Mouse (Mus musculus) neutrophil, adult 5-6 weeks (primary cell): Measurements from ENCODE around the gene Kbtbd3. TPM values are rescaled to one million over a fixed set of nuclear protein-coding genes. Genes with fewer than 3 reads are reported as not detected.

Experiments
- total RNA-seq: library from RNA; stranded (forward); fragments of 200-1000 nt; gene quantifications from 2 replicates; pipeline ENCODE4 v1.2.3, GENCODE M21; 2017

The Kbtbd3 gene
- total RNA-seq, 1 experiment from 2014 or later = 4.0 TPM

Other genes starting within 250 kb of the Kbtbd3 start
- gene Aasdhppt, start 362 bp upstream of the Kbtbd3 start, total RNA-seq = 8.7 and 11.5 TPM in 2 replicates
- gene Msantd4, start 66.7 kb downstream of the Kbtbd3 start, total RNA-seq = 11.8 and 12.6 TPM in 2 replicates